Mouse (Mus musculus) right cerebral cortex, adult 2 months (tissue): ENCODE data around the gene Sema5a.

ENCODE experiments used
- DNase-seq, 2 experiments: peaks; one replicate each; pipeline ENCODE4 v3.0.0; 2021 to 2022; ENCODE audit warnings: low spot score in 2 of 2

Sema5a gene

GRCm38 (mm10) chr15:32437654-32438053 is 193.0 kb downstream of the Sema5a start:
- peak; percentile 83 to 84 for DNase-seq

GRCm38 (mm10) chr15:32442745-32443144 is 198.1 kb downstream of the Sema5a start:
- DNase-seq, result no peak

- no peak for DNase-seq
Observed at GRCm38 (mm10) chr15:32447558-32448349, 203.1 kb downstream of the Sema5a start.

- no peak for DNase-seq
Observed at GRCm38 (mm10) chr15:32459046-32459445, 214.4 kb downstream of the Sema5a start.

- no peak for DNase-seq
Observed at GRCm38 (mm10) chr15:32460238-32460637, 215.6 kb downstream of the Sema5a start.

GRCm38 (mm10) chr15:32471480-32472050 is 227.0 kb downstream of the Sema5a start:
- no peak for DNase-seq

GRCm38 (mm10) chr15:32480747-32481146 is 236.1 kb downstream of the Sema5a start:
- no peak for DNase-seq

- no peak for DNase-seq
Observed at GRCm38 (mm10) chr15:32485064-32485964, 240.7 kb downstream of the Sema5a start.

GRCm38 (mm10) chr15:32487968-32488367 is 243.4 kb downstream of the Sema5a start:
- DNase-seq, result no peak

- DNase-seq, result no peak
Observed at GRCm38 (mm10) chr15:32494219-32494618, 249.6 kb downstream of the Sema5a start.

- DNase-seq, result no peak
Observed at GRCm38 (mm10) chr15:32494899-32495298, 250.3 kb downstream of the Sema5a start.

GRCm38 (mm10) chr15:32496880-32497279 is 252.3 kb downstream of the Sema5a start:
- DNase-seq, result no peak

GRCm38 (mm10) chr15:32505941-32506340 is 261.3 kb downstream of the Sema5a start:
- DNase-seq, result no peak

GRCm38 (mm10) chr15:32508282-32508681 is 263.7 kb downstream of the Sema5a start:
- no peak for DNase-seq

- DNase-seq, result no peak
Observed at GRCm38 (mm10) chr15:32514877-32515276, 270.3 kb downstream of the Sema5a start.

GRCm38 (mm10) chr15:32517954-32518353 is 273.3 kb downstream of the Sema5a start:
- DNase-seq, result no peak

GRCm38 (mm10) chr15:32532539-32532938 is 287.9 kb downstream of the Sema5a start:
- no peak for DNase-seq

- peak; percentile 14 to 19 for DNase-seq
Observed at GRCm38 (mm10) chr15:32533541-32534080, 289.0 kb downstream of the Sema5a start.

GRCm38 (mm10) chr15:32536755-32537503 is 292.3 kb downstream of the Sema5a start:
- no peak for DNase-seq

- no peak for DNase-seq
Observed at GRCm38 (mm10) chr15:32537504-32537792, 292.8 kb downstream of the Sema5a start.

GRCm38 (mm10) chr15:32538092-32538491 is 293.5 kb downstream of the Sema5a start:
- no peak for DNase-seq

- no peak for DNase-seq
Observed at GRCm38 (mm10) chr15:32542746-32543145, 298.1 kb downstream of the Sema5a start.
